Mouse (Mus musculus): ENCODE measurements around the gene Foxj2.

The Foxj2 gene

GRCm38 (mm10) chr6:122784866-122785265 lies 34.8 kb upstream of the Foxj2 start:
- TF ChIP-seq NANOG (IDR thresholded peaks at IDR 0.05; ENCODE audit: borderline replicate concordance, low read length) (no peak), CTCF (conservative IDR thresholded peaks at IDR 0.05; ENCODE audit: low read length) (peak; percentile 73), POU5F1 (IDR thresholded peaks at IDR 0.05; ENCODE audit: borderline replicate concordance, low read length) (no peak)
- no peaks in the 10 kb centered on the region for H3K9me3 ChIP-seq (ENCODE audit: low read length)
- H3K4me3 ChIP-seq (replicated peaks; ENCODE audit: low read length), result no peak overlapping the region
- no peaks in the 10 kb centered on the region for H3K36me3 ChIP-seq (ENCODE audit: insufficient read depth, low read length)
- H3K27me3 ChIP-seq (ENCODE audit: insufficient read depth, low read length), result no peaks in the 10 kb centered on the region
- peaks cover 85% of the 10 kb centered on the region for H3K4me1 ChIP-seq (replicated peaks; ENCODE audit: low read depth, low read length)

GRCm38 (mm10) chr6:122786275-122786674 lies 33.4 kb upstream of the Foxj2 start:
- H3K4me1 ChIP-seq (replicated peaks; ENCODE audit: low read depth, low read length), result peaks cover 71% of the 10 kb centered on the region
- TF ChIP-seq POU5F1 (IDR thresholded peaks at IDR 0.05; ENCODE audit: borderline replicate concordance, low read length) (no peak), CTCF (conservative IDR thresholded peaks at IDR 0.05; ENCODE audit: low read length) (peak; percentile 54), NANOG (IDR thresholded peaks at IDR 0.05; ENCODE audit: borderline replicate concordance, low read length) (no peak)
- no peaks in the 10 kb centered on the region for H3K9me3 ChIP-seq (ENCODE audit: low read length)
- H3K36me3 ChIP-seq (ENCODE audit: insufficient read depth, low read length), result no peaks in the 10 kb centered on the region
- no peaks in the 10 kb centered on the region for H3K27me3 ChIP-seq (ENCODE audit: insufficient read depth, low read length)
- H3K4me3 ChIP-seq (replicated peaks; ENCODE audit: low read length), result no peak overlapping the region

- Histone ChIP-seq H3K27me3 (ENCODE audit: insufficient read depth, low read length) (no peaks in the 10 kb centered on the region), H3K36me3 (ENCODE audit: insufficient read depth, low read length) (peaks cover 24% of the 10 kb centered on the region), H3K4me3 (replicated peaks; ENCODE audit: low read length) (no peak overlapping the region), H3K4me1 (replicated peaks; ENCODE audit: low read depth, low read length) (peaks cover 18% of the 10 kb centered on the region), H3K9me3 (ENCODE audit: low read length) (no peaks in the 10 kb centered on the region)
- TF ChIP-seq NANOG (IDR thresholded peaks at IDR 0.05; ENCODE audit: borderline replicate concordance, low read length) (no peak), POU5F1 (IDR thresholded peaks at IDR 0.05; ENCODE audit: borderline replicate concordance, low read length) (no peak), CTCF (conservative IDR thresholded peaks at IDR 0.05; ENCODE audit: low read length) (no peak)
These were observed 24.3 kb upstream of the Foxj2 start for GRCm38 (mm10) chr6:122795254-122795935.

GRCm38 (mm10) chr6:122800640-122801300 lies 18.9 kb upstream of the Foxj2 start:
- H3K36me3 ChIP-seq (ENCODE audit: insufficient read depth, low read length), result peaks cover 17% of the 10 kb centered on the region
- TF ChIP-seq NANOG (IDR thresholded peaks at IDR 0.05; ENCODE audit: borderline replicate concordance, low read length) (no peak), CTCF (conservative IDR thresholded peaks at IDR 0.05; ENCODE audit: low read length) (no peak), POU5F1 (IDR thresholded peaks at IDR 0.05; ENCODE audit: borderline replicate concordance, low read length) (no peak)
- H3K9me3 ChIP-seq (ENCODE audit: low read length), result no peaks in the 10 kb centered on the region
- peaks cover 7% of the 10 kb centered on the region; the same call in 1 of the 2 replicates for H3K27me3 ChIP-seq (ENCODE audit: insufficient read depth, low read length)
- peaks cover 34% of the 10 kb centered on the region for H3K4me1 ChIP-seq (replicated peaks; ENCODE audit: low read depth, low read length)
- H3K4me3 ChIP-seq (replicated peaks; ENCODE audit: low read length), result peak overlapping the region; percentile 82

GRCm38 (mm10) chr6:122801301-122801800 lies 18.4 kb upstream of the Foxj2 start, which contains the start of gene Slc2a3:
Slc2a3 (minus strand) TSS chr6:122801640.
- Histone ChIP-seq H3K9me3 (ENCODE audit: low read length) (no peaks in the 10 kb centered on the region), H3K4me3 (replicated peaks; ENCODE audit: low read length) (peak within 1 kb of the TSS; percentile 82), H3K27me3 (ENCODE audit: insufficient read depth, low read length) (peaks cover 7% of the 10 kb centered on the region; the same call in 1 of the 2 replicates), H3K36me3 (ENCODE audit: insufficient read depth, low read length) (peaks cover 13% of the 10 kb centered on the region), H3K4me1 (replicated peaks; ENCODE audit: low read depth, low read length) (peaks cover 37% of the 10 kb centered on the region)
- TF ChIP-seq CTCF (conservative IDR thresholded peaks at IDR 0.05; ENCODE audit: low read length), result no peak
- TF ChIP-seq NANOG (IDR thresholded peaks at IDR 0.05; ENCODE audit: borderline replicate concordance, low read length), result no peak

- Histone ChIP-seq H3K36me3 (ENCODE audit: insufficient read depth, low read length) (peaks cover 7% of the 10 kb centered on the region), H3K4me3 (replicated peaks; ENCODE audit: low read length) (peak overlapping the region; percentile 82), H3K27me3 (ENCODE audit: insufficient read depth, low read length) (peaks cover 7% of the 10 kb centered on the region; the same call in 1 of the 2 replicates), H3K4me1 (replicated peaks; ENCODE audit: low read depth, low read length) (peaks cover 40% of the 10 kb centered on the region), H3K9me3 (ENCODE audit: low read length) (no peaks in the 10 kb centered on the region)
- TF ChIP-seq CTCF (conservative IDR thresholded peaks at IDR 0.05; ENCODE audit: low read length) (no peak), NANOG (IDR thresholded peaks at IDR 0.05; ENCODE audit: borderline replicate concordance, low read length) (no peak), POU5F1 (IDR thresholded peaks at IDR 0.05; ENCODE audit: borderline replicate concordance, low read length) (no peak)
These were observed 17.8 kb upstream of the Foxj2 start for GRCm38 (mm10) chr6:122801801-122802514.

GRCm38 (mm10) chr6:122804418-122804817 lies 15.3 kb upstream of the Foxj2 start:
- H3K27me3 ChIP-seq (ENCODE audit: insufficient read depth, low read length), result peaks cover 7% of the 10 kb centered on the region; the same call in 1 of the 2 replicates
- H3K4me1 ChIP-seq (replicated peaks; ENCODE audit: low read depth, low read length), result peaks cover 47% of the 10 kb centered on the region
- no peaks in the 10 kb centered on the region for H3K36me3 ChIP-seq (ENCODE audit: insufficient read depth, low read length)
- H3K4me3 ChIP-seq (replicated peaks; ENCODE audit: low read length), result no peak overlapping the region
- no peak for TF ChIP-seq NANOG (IDR thresholded peaks at IDR 0.05; ENCODE audit: borderline replicate concordance, low read length)
- peak; percentile 93 for TF ChIP-seq CTCF (conservative IDR thresholded peaks at IDR 0.05; ENCODE audit: low read length)
- TF ChIP-seq POU5F1 (IDR thresholded peaks at IDR 0.05; ENCODE audit: borderline replicate concordance, low read length), result no peak
- H3K9me3 ChIP-seq (ENCODE audit: low read length), result no peaks in the 10 kb centered on the region

GRCm38 (mm10) chr6:122810022-122810614 lies 9.6 kb upstream of the Foxj2 start:
- peak overlapping the region; percentile 93 for H3K4me3 ChIP-seq (replicated peaks; ENCODE audit: low read length)
- peaks cover 45% of the 10 kb centered on the region for H3K4me1 ChIP-seq (replicated peaks; ENCODE audit: low read depth, low read length)
- no peaks in the 10 kb centered on the region for H3K9me3 ChIP-seq (ENCODE audit: low read length)
- H3K27me3 ChIP-seq (ENCODE audit: insufficient read depth, low read length), result no peaks in the 10 kb centered on the region
- TF ChIP-seq POU5F1 (IDR thresholded peaks at IDR 0.05; ENCODE audit: borderline replicate concordance, low read length) (no peak), CTCF (conservative IDR thresholded peaks at IDR 0.05; ENCODE audit: low read length) (no peak), NANOG (IDR thresholded peaks at IDR 0.05; ENCODE audit: borderline replicate concordance, low read length) (no peak)
- H3K36me3 ChIP-seq (ENCODE audit: insufficient read depth, low read length), result no peaks in the 10 kb centered on the region

Measured in E14TG2a.4 (cell line).